Mouse (Mus musculus): ENCODE measurements at regions not wholly inside any gene's neighbourhood (a gene's known extent, or its start where the extent isn't known, plus 50 kb on each side); places are given as distances from the start of the nearest gene placed in this dataset.

DNA sequence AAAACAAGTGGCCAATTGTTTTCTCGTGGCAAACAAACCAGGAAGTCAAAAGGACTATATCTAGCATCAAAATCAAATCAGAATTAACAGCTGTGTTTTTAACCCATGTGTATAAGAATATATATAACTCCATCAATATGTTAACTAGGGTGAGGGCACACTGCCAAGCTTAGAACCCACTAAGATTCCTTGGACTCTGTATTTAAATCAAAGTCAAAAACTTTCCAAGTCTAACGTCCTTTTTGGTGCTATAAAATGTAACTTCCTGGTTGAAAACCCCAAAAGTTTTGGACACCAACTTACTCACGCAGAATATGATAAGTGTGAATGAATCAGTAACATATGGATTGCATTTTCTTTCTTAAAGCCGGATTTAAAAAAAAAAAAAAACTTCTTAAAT is 647.9 kb upstream of the Cited2 start:
- no peak for TF ChIP-seq CTCF (IDR thresholded peaks at IDR 0.05; ENCODE audit: low read depth)
- Histone ChIP-seq H3K36me3 (ENCODE audit: insufficient read depth, low read length) (no peaks in the 10 kb centered on the region), H3K4me1 (ENCODE audit: insufficient read depth, low read length) (no peaks in the 10 kb centered on the region), H3K27me3 (ENCODE audit: insufficient read depth, low read length) (no peaks in the 10 kb centered on the region), H3K9ac (replicated peaks; ENCODE audit: low read length) (no peak overlapping the region), H3K4me2 (ENCODE audit: low read depth, low read length) (no peak overlapping the region), H3K4me3 (ENCODE audit: low read length) (no peak overlapping the region), H3K9me3 (ENCODE audit: low read length) (no peaks in the 10 kb centered on the region), H3K27ac (no peak overlapping the region)
- DNase-seq (ENCODE audit: low spot score) (no peak), ATAC-seq (no peak)
- whole genome bisulfite sequencing = 70% methylated on average over 4 of the region's 4 CpGs

DNA sequence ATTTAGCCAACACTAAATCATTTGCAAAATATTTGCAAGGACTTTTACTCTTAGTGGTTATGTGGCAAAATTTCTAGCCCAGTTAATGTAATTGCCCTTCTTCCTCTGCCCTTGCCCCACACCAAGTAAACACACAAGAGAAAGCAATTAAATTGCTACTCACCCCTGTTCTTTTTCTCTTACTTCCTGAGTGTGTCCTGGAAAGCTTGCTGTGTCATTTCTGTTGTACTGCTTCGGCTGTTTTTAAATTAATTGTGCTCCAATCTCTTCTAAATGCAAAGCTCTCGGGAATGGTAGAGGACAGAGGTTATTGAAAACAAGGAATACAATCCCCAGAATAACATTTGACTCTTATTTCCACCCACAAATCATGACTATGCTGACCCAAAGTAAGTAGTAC is 647.4 kb upstream of the Cited2 start:
- no peak for DNase-seq (ENCODE audit: low spot score)
- H3K27ac ChIP-seq = no peak overlapping the region
- no peaks in the 10 kb centered on the region for H3K36me3 ChIP-seq (ENCODE audit: insufficient read depth, low read length)
- no peaks in the 10 kb centered on the region for H3K4me1 ChIP-seq (ENCODE audit: insufficient read depth, low read length)
- whole genome bisulfite sequencing = 43% methylated on average over 2 of the region's 2 CpGs
- no peak overlapping the region for H3K9ac ChIP-seq (replicated peaks; ENCODE audit: low read length)
- no peak for TF ChIP-seq CTCF (IDR thresholded peaks at IDR 0.05; ENCODE audit: low read depth)
- H3K9me3 ChIP-seq (ENCODE audit: low read length) = no peaks in the 10 kb centered on the region
- no peak for ATAC-seq
- H3K27me3 ChIP-seq (ENCODE audit: insufficient read depth, low read length) = no peaks in the 10 kb centered on the region
- no peak overlapping the region for H3K4me2 ChIP-seq (ENCODE audit: low read depth, low read length)
- no peak overlapping the region for H3K4me3 ChIP-seq (ENCODE audit: low read length)

DNA sequence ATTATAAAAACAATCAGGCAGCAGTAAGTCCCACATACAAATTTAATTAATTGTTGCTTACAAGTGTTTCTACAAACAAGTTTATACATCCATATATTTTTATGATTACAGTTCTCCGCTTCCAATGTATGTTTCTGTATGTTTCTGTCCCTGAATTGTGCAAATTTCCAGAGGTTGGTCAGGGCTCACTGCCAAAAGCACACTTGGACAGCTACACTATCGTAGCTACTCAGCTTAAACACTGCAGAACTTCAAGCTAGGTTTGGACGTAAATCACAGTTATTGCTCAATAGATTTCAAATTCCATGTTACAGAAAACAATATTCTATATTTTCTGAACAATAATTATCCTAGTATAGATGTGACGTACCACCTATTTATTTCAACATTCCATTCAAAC is 646.8 kb upstream of the Cited2 start:
- ATAC-seq = no peak
- no peaks in the 10 kb centered on the region for H3K9me3 ChIP-seq (ENCODE audit: low read length)
- no peaks in the 10 kb centered on the region for H3K36me3 ChIP-seq (ENCODE audit: insufficient read depth, low read length)
- TF ChIP-seq CTCF (IDR thresholded peaks at IDR 0.05; ENCODE audit: low read depth) = no peak
- no peak overlapping the region for H3K4me3 ChIP-seq (ENCODE audit: low read length)
- no peak overlapping the region for H3K9ac ChIP-seq (replicated peaks; ENCODE audit: low read length)
- H3K4me2 ChIP-seq (ENCODE audit: low read depth, low read length) = no peak overlapping the region
- no peak for DNase-seq (ENCODE audit: low spot score)
- no peak overlapping the region for H3K27ac ChIP-seq
- no peaks in the 10 kb centered on the region for H3K27me3 ChIP-seq (ENCODE audit: insufficient read depth, low read length)
- H3K4me1 ChIP-seq (ENCODE audit: insufficient read depth, low read length) = no peaks in the 10 kb centered on the region
- 73% methylated on average over 4 of the region's 4 CpGs for WGBS

DNA sequence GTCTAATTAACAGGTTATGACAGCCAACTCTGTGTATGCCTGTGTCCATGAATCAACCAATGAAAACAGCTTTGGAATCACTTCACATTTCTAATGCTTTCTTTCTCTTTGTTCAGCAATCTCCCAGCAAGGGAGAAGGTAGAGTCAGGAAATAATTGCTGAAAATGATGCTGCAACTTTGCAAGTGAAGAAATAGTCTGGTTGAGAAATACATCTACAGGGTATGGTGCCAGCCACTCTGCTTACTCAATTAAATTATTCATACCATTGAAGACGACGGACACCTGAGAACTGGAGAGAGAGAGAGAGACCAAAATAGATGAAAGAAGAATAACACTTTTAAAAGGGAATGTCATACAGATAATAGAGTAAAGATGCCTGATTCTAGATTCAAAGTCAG is 645.4 kb upstream of the Cited2 start:
- H3K4me1 ChIP-seq (ENCODE audit: insufficient read depth, low read length) = no peaks in the 10 kb centered on the region
- no peak for TF ChIP-seq CTCF (IDR thresholded peaks at IDR 0.05; ENCODE audit: low read depth)
- ATAC-seq = no peak
- no peaks in the 10 kb centered on the region for H3K27me3 ChIP-seq (ENCODE audit: insufficient read depth, low read length)
- H3K36me3 ChIP-seq (ENCODE audit: insufficient read depth, low read length) = no peaks in the 10 kb centered on the region
- H3K9ac ChIP-seq (replicated peaks; ENCODE audit: low read length) = no peak overlapping the region
- no peaks in the 10 kb centered on the region for H3K9me3 ChIP-seq (ENCODE audit: low read length)
- no peak overlapping the region for H3K4me3 ChIP-seq (ENCODE audit: low read length)
- H3K4me2 ChIP-seq (ENCODE audit: low read depth, low read length) = no peak overlapping the region
- no peak overlapping the region for H3K27ac ChIP-seq
- DNase-seq (ENCODE audit: low spot score) = no peak
- WGBS = 77% methylated on average over 2 of the region's 2 CpGs

DNA sequence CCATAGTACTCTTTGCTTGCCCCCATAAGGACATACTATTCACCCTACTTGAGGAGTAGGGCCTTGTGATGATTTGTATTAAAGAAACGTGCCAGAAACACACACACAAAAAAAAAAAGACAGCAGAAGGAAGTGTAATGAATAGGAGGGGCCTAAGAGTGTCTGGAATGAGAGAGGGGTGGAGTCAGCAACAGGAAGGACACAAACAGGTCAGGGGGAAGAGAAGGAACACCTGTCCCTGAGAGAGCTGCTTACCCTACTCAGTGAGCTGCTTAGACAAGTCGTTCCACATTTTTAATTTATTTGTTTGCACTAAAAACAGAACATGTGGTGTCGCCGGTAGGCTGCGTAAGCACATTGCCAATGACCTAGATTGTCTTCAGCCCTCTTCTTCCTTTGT is 642.2 kb upstream of the Cited2 start:
- no peak for TF ChIP-seq CTCF (IDR thresholded peaks at IDR 0.05; ENCODE audit: low read depth)
- H3K4me1 ChIP-seq (ENCODE audit: insufficient read depth, low read length) = no peaks in the 10 kb centered on the region
- H3K27me3 ChIP-seq (ENCODE audit: insufficient read depth, low read length) = no peaks in the 10 kb centered on the region
- DNase-seq (ENCODE audit: low spot score) = no peak
- ATAC-seq = no peak
- no peak overlapping the region for H3K27ac ChIP-seq
- no peaks in the 10 kb centered on the region for H3K9me3 ChIP-seq (ENCODE audit: low read length)
- 78% methylated on average over 5 of the region's 5 CpGs for WGBS
- H3K9ac ChIP-seq (replicated peaks; ENCODE audit: low read length) = no peak overlapping the region
- no peak overlapping the region for H3K4me2 ChIP-seq (ENCODE audit: low read depth, low read length)
- H3K4me3 ChIP-seq (ENCODE audit: low read length) = no peak overlapping the region
- no peaks in the 10 kb centered on the region for H3K36me3 ChIP-seq (ENCODE audit: insufficient read depth, low read length)

DNA sequence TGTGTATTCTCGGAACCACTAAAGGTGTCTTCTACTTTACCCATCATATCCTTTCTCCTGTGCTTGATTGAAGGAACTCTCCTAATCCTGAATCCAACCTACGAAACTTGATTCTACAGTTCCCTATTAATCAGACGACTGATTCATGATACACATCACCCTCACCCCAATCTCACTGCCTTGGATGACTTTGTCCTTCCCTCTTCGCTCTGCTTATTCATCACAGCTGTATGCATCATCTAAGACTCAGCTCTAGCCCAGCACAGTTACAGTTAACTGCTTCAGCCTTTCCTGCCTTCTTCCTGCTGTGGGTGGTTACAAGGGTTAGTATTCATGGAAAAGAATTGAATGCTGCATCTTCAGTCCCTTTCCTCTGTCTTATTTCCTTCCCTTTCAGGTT is 640.1 kb upstream of the Cited2 start:
- no peak for TF ChIP-seq CTCF (IDR thresholded peaks at IDR 0.05; ENCODE audit: low read depth)
- H3K27ac ChIP-seq = no peak overlapping the region

DNA sequence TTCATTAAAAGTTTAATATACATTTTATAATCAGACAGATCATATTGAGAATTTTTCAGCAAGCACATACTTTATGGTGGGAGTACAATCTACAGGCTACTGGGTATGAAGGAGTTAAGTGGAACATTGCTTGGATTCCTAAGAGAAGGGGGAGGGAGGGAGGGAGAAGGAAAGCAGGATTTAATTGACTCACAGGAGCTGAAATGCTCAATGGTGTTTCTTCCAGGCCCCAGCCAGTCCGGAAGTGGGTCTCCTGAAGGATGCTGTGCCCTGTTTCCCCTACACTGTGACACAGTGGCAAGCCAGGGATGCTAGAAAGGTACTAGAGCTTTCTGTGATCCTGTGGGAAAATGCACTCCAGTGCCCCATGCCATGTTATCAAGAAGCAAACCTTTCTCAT is 621.0 kb upstream of the Cited2 start:
- DNase-seq (ENCODE audit: low spot score) (no peak), ATAC-seq (no peak)
- no peak for TF ChIP-seq CTCF (IDR thresholded peaks at IDR 0.05; ENCODE audit: low read depth)
- no peak overlapping the region for H3K4me3 ChIP-seq (ENCODE audit: low read length)
- no peak overlapping the region for H3K9ac ChIP-seq (replicated peaks; ENCODE audit: low read length)
- no peaks in the 10 kb centered on the region for H3K36me3 ChIP-seq (ENCODE audit: insufficient read depth, low read length)
- H3K4me1 ChIP-seq (ENCODE audit: insufficient read depth, low read length) = no peaks in the 10 kb centered on the region
- H3K27ac ChIP-seq = no peak overlapping the region
- WGBS = 17% methylated on average over 1 of the region's 1 CpGs
- H3K4me2 ChIP-seq (ENCODE audit: low read depth, low read length) = no peak overlapping the region
- no peaks in the 10 kb centered on the region for H3K9me3 ChIP-seq (ENCODE audit: low read length)
- H3K27me3 ChIP-seq (ENCODE audit: insufficient read depth, low read length) = no peaks in the 10 kb centered on the region

More for the DNA sequence above, 640.1 kb upstream of the Cited2 start:
- DNase-seq (ENCODE audit: low spot score) = no peak
- ATAC-seq = no peak
- Histone ChIP-seq H3K9me3 (ENCODE audit: low read length) (no peaks in the 10 kb centered on the region), H3K4me3 (ENCODE audit: low read length) (no peak overlapping the region), H3K4me1 (ENCODE audit: insufficient read depth, low read length) (no peaks in the 10 kb centered on the region), H3K36me3 (ENCODE audit: insufficient read depth, low read length) (no peaks in the 10 kb centered on the region), H3K9ac (replicated peaks; ENCODE audit: low read length) (no peak overlapping the region), H3K27me3 (ENCODE audit: insufficient read depth, low read length) (no peaks in the 10 kb centered on the region), H3K4me2 (ENCODE audit: low read depth, low read length) (no peak overlapping the region)
- WGBS = 91% methylated on average over 4 of the region's 4 CpGs

All from hindbrain, postnatal 0 days (tissue).